Mouse (Mus musculus) cerebellum, adult 2 months (tissue): Measurements from ENCODE around the gene Tmem258. TPM values are rescaled to one million over a fixed set of nuclear protein-coding genes. Genes with fewer than 3 reads are reported as not detected.
A peak's percentile ranks its signal among the peaks of the same experiment; 100 is the strongest.

ENCODE experiments used
- DNase-seq, 2 experiments: peaks; one replicate each; pipeline ENCODE4 v3.0.0; 2021
- H3K27ac ChIP-seq: fragments of 200-500 bp; 2 replicates; pipeline ENCODE4 v1.5.1; 2012; ENCODE audit warnings: low read length, control low read depth, inconsistent platforms; ENCODE audit not compliant: insufficient read depth
- H3K27me3 ChIP-seq: fragments of 200-500 bp; 2 replicates; pipeline ENCODE4 v1.6.1; 2012; ENCODE audit warnings: inconsistent platforms, mild to moderate bottlenecking, low read length, moderate library complexity; ENCODE audit not compliant: control insufficient read depth, insufficient read depth
- H3K4me1 ChIP-seq: fragments of 200-500 bp; 2 replicates; pipeline ENCODE4 v1.6.1; 2011; ENCODE audit warnings: low read length; ENCODE audit not compliant: control insufficient read depth, insufficient read depth
- H3K4me3 ChIP-seq: fragments of 200-500 bp; replicated peaks from 2 replicates; pipeline ENCODE3; 2011; ENCODE audit warnings: mild to moderate bottlenecking, low read depth, low read length, control low read depth; ENCODE audit not compliant: insufficient read depth
- CTCF ChIP-seq: fragments of 200-500 bp; IDR thresholded peaks from 2 replicates; pipeline ENCODE4 v1.5.1; 2011; ENCODE audit warnings: low read depth, mild to moderate bottlenecking, control low read depth, low read length, moderate library complexity, borderline replicate concordance; ENCODE audit not compliant: insufficient read depth
- POLR2A ChIP-seq: fragments of 200-500 bp; IDR thresholded peaks from 2 replicates; pipeline ENCODE4 v1.6.1; 2011; ENCODE audit warnings: low read length, control low read depth, borderline replicate concordance; ENCODE audit not compliant: insufficient read depth
- WGBS: fragments of 180-500 bp; shearing (Covaris S2); methylation state at CpG from one replicate; pipeline ENCODE4 v1.1.7; 2018; 5-methylcytosine and 5-hydroxymethylcytosine counted together
- polyA plus RNA-seq: library from polyadenylated mRNA; depleted of rRNA; stranded (reverse); fragments of >200 nt; gene quantifications from 2 replicates; pipeline ENCODE4 v1.2.3, GENCODE M21; 2012; rRNA removed

Gene Tmem258
- polyA plus RNA-seq, 1 experiment: 59.2 TPM

DNA sequence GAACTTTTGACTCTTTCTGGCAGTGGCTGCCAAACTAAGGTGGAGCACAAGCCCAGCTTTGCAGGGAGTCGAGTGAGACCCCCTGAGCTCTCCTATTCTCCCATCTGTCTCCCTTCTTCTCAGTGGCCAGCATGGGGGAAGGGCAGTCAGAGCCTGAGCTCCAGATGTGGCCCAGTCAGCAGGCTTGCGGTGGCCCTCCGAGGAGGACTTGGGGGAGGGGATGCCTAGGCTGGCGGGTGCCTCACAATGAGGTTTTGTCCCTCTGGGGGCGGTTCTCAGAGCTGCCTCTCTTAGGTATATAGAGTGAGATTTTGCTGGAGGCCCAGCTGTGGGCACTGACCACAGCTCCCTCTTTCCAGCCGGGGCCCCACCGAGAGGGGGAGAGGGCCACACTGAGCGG is 39.1 kb downstream of the Tmem258 start:
- WGBS: 8% methylated on average over 8 of the region's 8 CpGs
- 0 out of 2 replicates have a peak overlapping the region, but pooled peaks have one; percentile 17 for H3K27ac ChIP-seq
- no peak for TF ChIP-seq CTCF
- no peak for TF ChIP-seq POLR2A
- H3K4me3 ChIP-seq: no peak overlapping the region
- H3K4me1 ChIP-seq: no peaks in the 10 kb centered on the region; the same call in 1 of the 2 replicates
- DNase-seq: peak in 1 of 2 experiments; percentile 33
- H3K27me3 ChIP-seq: no peaks in the 10 kb centered on the region; the same call in 1 of the 2 replicates

DNA sequence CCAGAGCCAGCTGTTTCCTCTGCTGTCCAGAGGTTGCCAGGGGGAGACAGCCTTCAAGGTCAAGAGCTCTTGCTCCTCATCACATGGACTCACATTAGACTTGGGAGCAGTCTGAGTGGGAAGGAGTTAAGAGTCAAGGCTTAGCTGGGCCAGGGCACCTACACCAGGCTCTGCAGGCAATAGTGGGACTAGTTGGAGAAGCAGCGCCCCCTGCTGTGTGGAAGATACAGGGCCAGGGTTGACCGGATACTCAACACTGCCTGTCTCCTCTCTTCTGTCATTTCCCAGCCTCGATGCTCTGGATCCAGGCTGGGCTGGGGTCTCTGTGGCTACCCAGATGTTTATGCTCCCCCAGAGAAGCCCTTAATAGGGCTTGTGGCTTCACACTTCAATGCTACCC is 40.4 kb downstream of the Tmem258 start:
- no peaks in the 10 kb centered on the region; the same call in 1 of the 2 replicates for H3K4me1 ChIP-seq
- H3K27ac ChIP-seq: no peak overlapping the region
- DNase-seq: peak; percentile 25 to 29
- 23% methylated on average over 3 of the region's 3 CpGs for WGBS
- no peaks in the 10 kb centered on the region; the same call in 1 of the 2 replicates for H3K27me3 ChIP-seq
- H3K4me3 ChIP-seq: no peak overlapping the region
- TF ChIP-seq POLR2A (no peak), CTCF (peak; percentile 15; the same call in 1 of the 2 replicates)

- WGBS: 39% methylated on average over 6 of the region's 6 CpGs
- no peak overlapping the region for H3K27ac ChIP-seq
- H3K4me1 ChIP-seq: no peaks in the 10 kb centered on the region
Measured at GRCm38 (mm10) chr19:10247165-10247564, 43.4 kb downstream of the Tmem258 start.

GRCm38 (mm10) chr19:10248128-10248527 is 44.3 kb downstream of the Tmem258 start:
- 51% methylated on average over 20 of the region's 20 CpGs for WGBS

More at GRCm38 (mm10) chr19:10247165-10247564, 43.4 kb downstream of the Tmem258 start:
- H3K4me3 ChIP-seq: no peak overlapping the region
- no peaks in the 10 kb centered on the region for H3K27me3 ChIP-seq
- DNase-seq: no peak
- TF ChIP-seq POLR2A: no peak
- no peak for TF ChIP-seq CTCF

More at GRCm38 (mm10) chr19:10248128-10248527, 44.3 kb downstream of the Tmem258 start:
- TF ChIP-seq POLR2A (no peak), CTCF (no peak)
- Histone ChIP-seq H3K27ac (no peak overlapping the region), H3K4me1 (no peaks in the 10 kb centered on the region), H3K4me3 (no peak overlapping the region), H3K27me3 (no peaks in the 10 kb centered on the region)
- DNase-seq: no peak

Other genes with a start within 250 kb of the Tmem258 start
- gene Fth1, start 223.4 kb upstream of the Tmem258 start, polyA plus RNA-seq: 4,588 and 5,845 TPM in 2 replicates
- 0.77 and 1.1 TPM in 2 replicates for gene Best1, start 202.4 kb upstream of the Tmem258 start, polyA plus RNA-seq
- 9.5 and 9.7 TPM in 2 replicates for gene Rab3il1, start 202.3 kb upstream of the Tmem258 start, polyA plus RNA-seq
- 30.9 and 35.5 TPM in 2 replicates for gene Fads3, start 162.4 kb upstream of the Tmem258 start, polyA plus RNA-seq
- gene Fads2, start 102.3 kb upstream of the Tmem258 start, polyA plus RNA-seq: 104 and 115 TPM in 2 replicates
- gene Fads1, start 21.1 kb upstream of the Tmem258 start, polyA plus RNA-seq: 141 and 161 TPM in 2 replicates
- gene Fen1, start 155 bp downstream of the Tmem258 start, polyA plus RNA-seq: 19.9 and 20.2 TPM in 2 replicates
- gene Myrf, start 36.7 kb downstream of the Tmem258 start, polyA plus RNA-seq: 35.0 and 43.1 TPM in 2 replicates
- gene Dagla, start 100.9 kb downstream of the Tmem258 start, polyA plus RNA-seq: 53.4 and 59.5 TPM in 2 replicates
- gene Syt7, start 185.1 kb downstream of the Tmem258 start, polyA plus RNA-seq: 173 and 187 TPM in 2 replicates